Mouse (Mus musculus) forebrain, postnatal 0 days (tissue): ENCODE data around the gene Sox5. TPM values are rescaled to one million over a fixed set of nuclear protein-coding genes. Genes with fewer than 3 reads are reported as not detected.

Experiments
- ATAC-seq: fragments of 200-750 bp; cut with Nextera tagmentation; 2 replicates; pipeline ENCODE4 v1.8.0; 2017; ENCODE audit warnings: mild to moderate bottlenecking, moderate library complexity
- DNase-seq: peaks from one replicate; pipeline ENCODE4 v3.0.0-alpha.2; 2015
- H3K27ac ChIP-seq: fragments of 300-500 bp; sonication (generic); 2 replicates; pipeline ENCODE4 v1.5.1; 2014; ENCODE audit warnings: low read depth, mild to moderate bottlenecking, antibody characterized with exemption, low read length, moderate library complexity, mixed read lengths
- H3K27me3 ChIP-seq: fragments of 300-500 bp; sonication (generic); 2 replicates; pipeline ENCODE4 v1.6.1; 2014; ENCODE audit warnings: mild to moderate bottlenecking, low read length, mixed read lengths; ENCODE audit not compliant: insufficient read depth
- H3K36me3 ChIP-seq: fragments of 300-500 bp; sonication (generic); 2 replicates; pipeline ENCODE4 v1.6.1; 2014; ENCODE audit warnings: mild to moderate bottlenecking, moderate library complexity; ENCODE audit not compliant: insufficient read depth
- H3K4me1 ChIP-seq: fragments of 300-500 bp; sonication (generic); 2 replicates; pipeline ENCODE4 v1.6.1; 2014; ENCODE audit warnings: antibody characterized with exemption; ENCODE audit not compliant: insufficient read depth
- H3K4me2 ChIP-seq: fragments of 300-500 bp; sonication (generic); 2 replicates; pipeline ENCODE4 v1.6.1; 2014; ENCODE audit warnings: low read depth, mild to moderate bottlenecking, moderate library complexity
- H3K4me3 ChIP-seq: fragments of 300-500 bp; sonication (generic); 2 replicates; pipeline ENCODE4 v1.5.1; 2014; ENCODE audit warnings: low read depth, low read length, mixed read lengths
- H3K9ac ChIP-seq: fragments of 300-500 bp; sonication (generic); 2 replicates; pipeline ENCODE4 v1.6.1; 2014; ENCODE audit warnings: mild to moderate bottlenecking
- H3K9me3 ChIP-seq: fragments of 300-500 bp; sonication (generic); 2 replicates; pipeline ENCODE4 v1.6.1; 2016; ENCODE audit warnings: low read length
- CTCF ChIP-seq: sonication (generic); IDR thresholded peaks from 2 replicates; pipeline ENCODE4 v1.5.1; 2016; ENCODE audit warnings: antibody characterized with exemption, control low read depth, low read depth
- WGBS: fragments of 180-500 bp; shearing (Covaris S2); extraction: QIAGEN DNeasy Blood & Tissue Kit; methylation state at CpG from one replicate; pipeline ENCODE4 v1.1.7; 2014; 5-methylcytosine and 5-hydroxymethylcytosine counted together
- polyA plus RNA-seq: library from polyadenylated mRNA; unstranded; fragments of >200 nt; fragmentation: Nextera tagmentation; extraction: Ambion mirVana; gene quantifications from 2 replicates; pipeline ENCODE4 v1.2.1, GENCODE M21; 2015
- total RNA-seq: library from RNA; depleted of rRNA; stranded (reverse); fragments of >200 nt; gene quantifications from 2 replicates; pipeline ENCODE4 v1.2.3, GENCODE M21; 2014

The Sox5 gene
- total and polyA plus RNA-seq, 2 experiments from 2014 or later = 31.6 to 62.8 TPM

DNA sequence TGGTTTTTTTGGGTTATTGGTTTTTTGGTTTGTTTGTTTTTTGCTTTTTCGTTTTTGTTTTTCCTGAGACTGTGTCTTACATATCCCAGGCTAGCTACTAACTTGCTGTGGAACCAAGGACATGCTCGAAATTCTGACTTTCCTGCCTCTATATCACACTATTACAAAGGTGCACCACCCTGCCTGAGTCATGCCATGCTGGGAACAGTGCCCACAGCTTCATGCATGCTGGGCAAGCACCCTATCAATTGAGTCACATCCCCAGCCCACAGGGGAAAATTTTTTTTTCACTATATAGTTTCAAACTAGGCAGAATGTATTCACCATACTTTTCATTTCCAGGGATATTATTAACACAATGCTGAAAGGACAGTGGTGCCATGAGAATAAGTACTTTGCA, 8.8 kb downstream of the Sox5 start:
- Histone ChIP-seq H3K36me3 (no peaks in the 10 kb centered on the region), H3K4me2 (no peak overlapping the region), H3K4me3 (no peak overlapping the region), H3K9ac (no peak overlapping the region), H3K4me1 (no peaks in the 10 kb centered on the region), H3K9me3 (no peaks in the 10 kb centered on the region), H3K27ac (no peak overlapping the region), H3K27me3 (no peaks in the 10 kb centered on the region)
- no peak for TF ChIP-seq CTCF
- DNase-seq (no peak), ATAC-seq (no peak)
- WGBS = 85% methylated on average over 2 of the region's 2 CpGs

GRCm38 (mm10) chr6:144772175-144772918, 9.4 kb downstream of the Sox5 start:
- 57% methylated on average over 15 of the region's 15 CpGs for WGBS
- TF ChIP-seq CTCF = no peak

GRCm38 (mm10) chr6:144769060-144769459, 12.7 kb downstream of the Sox5 start:
- Histone ChIP-seq H3K27me3 (no peaks in the 10 kb centered on the region), H3K36me3 (no peaks in the 10 kb centered on the region), H3K27ac (no peak overlapping the region), H3K4me2 (no peak overlapping the region), H3K4me1 (no peaks in the 10 kb centered on the region), H3K4me3 (no peak overlapping the region), H3K9me3 (no peaks in the 10 kb centered on the region), H3K9ac (no peak overlapping the region)
- no peak for TF ChIP-seq CTCF
- WGBS = 17% methylated on average over 2 of the region's 2 CpGs
- DNase-seq (no peak), ATAC-seq (no peak)

More at GRCm38 (mm10) chr6:144772175-144772918, 9.4 kb downstream of the Sox5 start:
- Histone ChIP-seq H3K4me1 (no peaks in the 10 kb centered on the region), H3K4me2 (no peak overlapping the region), H3K9me3 (no peaks in the 10 kb centered on the region), H3K4me3 (no peak overlapping the region), H3K9ac (no peak overlapping the region), H3K27me3 (no peaks in the 10 kb centered on the region), H3K27ac (no peak overlapping the region), H3K36me3 (no peaks in the 10 kb centered on the region)
- DNase-seq (no peak), ATAC-seq (peak; percentile 61)

DNA sequence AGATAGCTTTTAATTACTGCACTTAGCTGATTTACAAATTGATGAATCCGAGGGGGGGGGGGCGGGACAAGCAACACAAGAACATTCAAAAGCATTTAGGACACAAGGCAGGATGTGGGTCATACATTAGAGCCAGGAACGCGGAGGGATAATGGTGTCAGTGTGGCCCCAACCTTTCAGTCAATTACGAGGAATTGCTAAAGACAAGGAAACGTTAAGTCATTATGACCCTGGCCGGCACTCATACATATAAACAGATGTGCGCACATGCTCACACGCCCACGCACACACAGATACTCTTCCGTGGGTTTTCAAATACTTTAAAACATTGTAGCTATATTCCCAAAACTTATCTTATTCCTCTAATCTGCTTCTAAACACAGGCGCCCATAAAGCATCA, 19.9 kb downstream of the Sox5 start:
- Histone ChIP-seq H3K4me3 (no peak overlapping the region), H3K27ac (no peak overlapping the region), H3K4me1 (no peaks in the 10 kb centered on the region), H3K9me3 (no peaks in the 10 kb centered on the region), H3K36me3 (no peaks in the 10 kb centered on the region), H3K27me3 (no peaks in the 10 kb centered on the region), H3K9ac (no peak overlapping the region), H3K4me2 (no peak overlapping the region)
- ATAC-seq (no peak), DNase-seq (no peak)
- TF ChIP-seq CTCF = no peak
- 81% methylated on average over 12 of the region's 12 CpGs for WGBS

DNA sequence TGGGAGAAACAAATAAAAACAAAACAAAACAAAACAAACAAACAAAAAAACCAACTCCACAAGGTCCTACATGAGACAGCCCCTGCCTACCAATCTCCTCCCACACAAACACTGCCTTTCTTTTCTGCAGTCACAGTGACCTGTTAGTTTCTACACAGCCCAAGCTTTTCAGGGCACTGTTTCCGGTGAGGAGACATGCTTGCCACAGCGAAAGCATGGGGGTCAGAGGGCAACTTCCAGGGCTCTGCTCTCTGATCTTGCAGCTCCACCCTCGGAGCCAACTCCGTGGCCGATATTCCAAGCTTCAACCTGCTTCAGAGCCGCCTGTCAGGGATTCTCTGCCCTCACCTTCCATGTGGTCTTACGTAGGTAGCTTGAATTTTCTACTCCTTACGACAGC, 22.6 kb downstream of the Sox5 start:
- H3K9me3 ChIP-seq = no peaks in the 10 kb centered on the region
- no peaks in the 10 kb centered on the region for H3K4me1 ChIP-seq
- H3K36me3 ChIP-seq = no peaks in the 10 kb centered on the region
- no peaks in the 10 kb centered on the region for H3K27me3 ChIP-seq
- DNase-seq (no peak), ATAC-seq (no peak)
- H3K27ac ChIP-seq = no peak overlapping the region
- no peak overlapping the region for H3K4me2 ChIP-seq
- 69% methylated on average over 8 of the region's 8 CpGs for WGBS
- H3K4me3 ChIP-seq = no peak overlapping the region
- no peak overlapping the region for H3K9ac ChIP-seq
- TF ChIP-seq CTCF = no peak

GRCm38 (mm10) chr6:144757414-144757813, 24.4 kb downstream of the Sox5 start:
- no peaks in the 10 kb centered on the region for H3K9me3 ChIP-seq
- ATAC-seq = no peak
- H3K27me3 ChIP-seq = no peaks in the 10 kb centered on the region
- TF ChIP-seq CTCF = no peak
- 58% methylated on average over 14 of the region's 14 CpGs for WGBS
- no peak for DNase-seq
- no peaks in the 10 kb centered on the region for H3K36me3 ChIP-seq
- H3K9ac ChIP-seq = no peak overlapping the region
- no peak overlapping the region for H3K4me2 ChIP-seq
- no peak overlapping the region for H3K4me3 ChIP-seq
- H3K4me1 ChIP-seq = no peaks in the 10 kb centered on the region
- no peak overlapping the region for H3K27ac ChIP-seq

DNA sequence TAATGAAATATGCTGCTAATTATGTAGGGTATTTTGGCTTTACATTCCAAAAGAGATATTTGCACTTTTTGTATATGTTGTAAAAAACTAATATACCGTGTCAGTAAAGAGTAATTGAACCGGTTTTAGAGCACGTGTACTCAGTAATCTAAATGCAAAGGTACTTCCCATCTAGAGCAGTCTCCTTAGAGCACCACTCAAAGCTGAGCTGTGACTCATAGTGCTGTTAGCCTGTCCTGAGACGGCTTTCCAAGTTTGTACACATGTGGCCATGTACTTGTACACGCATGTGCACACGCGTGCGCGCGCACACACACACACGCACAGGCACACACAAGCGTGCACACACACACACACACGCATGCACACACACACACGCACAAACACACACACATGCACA, 25.3 kb downstream of the Sox5 start:
- no peaks in the 10 kb centered on the region for H3K9me3 ChIP-seq
- WGBS = 91% methylated on average over 14 of the region's 14 CpGs
- no peaks in the 10 kb centered on the region for H3K4me1 ChIP-seq
- H3K4me3 ChIP-seq = no peak overlapping the region
- H3K27me3 ChIP-seq = no peaks in the 10 kb centered on the region
- H3K27ac ChIP-seq = no peak overlapping the region
- H3K9ac ChIP-seq = no peak overlapping the region
- H3K36me3 ChIP-seq = no peaks in the 10 kb centered on the region
- no peak overlapping the region for H3K4me2 ChIP-seq
- ATAC-seq (no peak), DNase-seq (no peak)
- no peak for TF ChIP-seq CTCF
